Mouse (Mus musculus) embryo, embryonic 10.5 days (tissue): Measurements from ENCODE around the gene Hist1h4d.

Experiments
- DNase-seq: peaks from one replicate; pipeline ENCODE4 v3.0.0-alpha.2; 2015; ENCODE audit warnings: low spot score

Gene Hist1h4d

DNA sequence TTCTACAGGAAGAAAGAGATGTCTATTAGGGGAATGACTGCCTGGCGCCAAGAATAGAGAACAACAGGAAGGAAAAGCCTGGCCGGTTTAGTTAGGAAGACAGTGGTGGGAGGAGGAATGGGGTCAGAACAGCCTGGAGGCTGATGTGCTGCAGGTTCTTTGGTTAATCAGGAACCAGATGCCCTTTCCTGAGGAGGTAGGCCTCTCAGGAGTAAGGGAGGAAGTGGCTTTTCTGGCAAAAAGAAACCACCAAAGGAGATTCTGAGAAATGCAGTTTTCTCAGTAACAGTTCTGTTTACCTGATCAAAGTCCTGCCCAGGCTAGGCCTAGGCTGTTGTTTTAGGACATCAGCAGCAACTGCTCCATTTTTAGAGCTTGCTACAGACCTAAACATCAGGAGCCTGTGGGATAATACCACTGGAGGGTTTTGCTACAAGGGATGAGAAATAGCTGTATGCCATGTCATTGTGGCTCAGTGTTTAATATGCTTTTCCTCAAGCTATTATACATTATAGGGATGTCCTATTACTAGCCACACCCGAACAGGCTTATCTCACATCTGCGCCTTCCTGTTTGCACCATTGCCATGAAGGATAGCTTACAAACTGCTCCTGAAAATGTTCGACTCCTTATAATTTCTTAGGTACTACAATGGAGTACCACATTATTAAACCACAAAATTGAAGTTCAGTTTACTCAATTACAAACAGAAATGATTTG is 11.8 kb downstream of the Hist1h4d start:
- DNase-seq = no peak

DNA sequence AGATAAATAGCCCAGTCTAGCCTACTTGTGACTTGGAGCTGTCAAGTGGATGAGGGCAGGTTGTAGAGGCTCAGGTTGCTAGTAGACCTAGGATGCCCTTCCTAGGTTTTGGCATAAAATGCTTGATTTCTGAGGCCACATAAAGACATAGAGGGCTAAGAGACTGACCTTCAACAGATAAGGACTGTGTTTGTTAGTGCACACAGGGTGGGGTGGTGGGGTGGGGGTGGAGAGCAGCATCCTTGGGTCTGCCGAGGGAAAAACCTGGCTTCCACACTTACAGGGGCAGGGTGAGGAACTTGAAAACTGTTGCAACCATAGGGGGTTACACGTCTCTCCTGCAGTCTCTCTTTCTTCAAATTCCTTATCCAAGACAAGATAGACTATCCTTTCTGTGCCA is 13.8 kb downstream of the Hist1h4d start:
- no peak for DNase-seq

DNA sequence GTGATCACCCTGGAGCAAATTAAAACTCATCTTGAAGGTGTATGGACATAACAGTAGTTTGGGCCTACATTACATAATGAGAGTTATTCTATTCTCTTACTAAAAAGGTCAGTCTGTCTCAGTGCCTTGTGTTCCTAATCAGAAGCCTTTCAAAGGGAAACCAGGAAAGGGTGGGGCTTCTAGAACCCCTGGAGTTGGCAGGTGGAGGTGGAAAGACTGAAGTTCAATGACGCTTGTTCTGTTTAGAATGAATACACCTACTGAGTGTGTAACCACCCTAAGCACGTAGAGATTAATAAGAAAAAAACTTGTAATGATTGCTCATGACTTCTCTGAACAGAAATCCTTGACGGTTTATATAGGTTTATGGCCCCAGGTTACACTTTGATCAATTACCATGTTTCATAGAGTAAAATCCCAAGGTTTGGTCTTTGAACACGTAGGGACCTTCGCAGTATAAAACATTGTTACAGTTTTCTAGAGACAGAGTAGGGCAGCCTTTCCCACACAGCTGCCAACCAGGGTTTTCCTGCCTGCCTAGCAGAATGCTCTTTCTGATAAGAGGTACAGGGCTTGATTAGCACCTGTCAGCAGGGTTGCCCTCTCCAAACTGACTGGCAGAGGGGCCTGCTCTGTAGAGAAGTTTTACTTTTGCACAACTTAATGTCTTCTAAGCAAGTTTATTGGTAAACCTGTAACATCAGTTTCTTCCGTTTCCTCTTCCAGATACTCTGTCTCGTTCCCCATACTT is 14.4 kb downstream of the Hist1h4d start:
- no peak for DNase-seq

DNA sequence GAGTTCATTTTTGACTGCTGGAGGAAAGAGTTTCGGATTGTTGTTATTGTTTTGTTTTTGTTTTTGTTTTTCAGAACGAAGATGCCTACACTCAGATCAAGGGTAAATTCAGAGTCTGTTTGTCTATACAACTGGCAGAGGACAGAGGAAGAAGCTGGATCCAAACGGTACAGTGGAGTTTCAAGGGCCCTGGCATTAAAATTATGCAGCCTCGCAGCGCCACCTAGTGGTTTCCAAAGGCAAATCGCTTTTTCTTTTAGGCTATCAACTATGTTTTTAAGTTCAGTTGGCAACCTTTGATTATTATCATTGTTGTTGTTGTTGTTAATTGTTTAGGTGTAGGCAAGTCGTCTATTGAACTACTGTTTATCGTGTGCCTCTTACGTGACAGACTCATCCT is 16.6 kb downstream of the Hist1h4d start:
- peak; percentile 88 for DNase-seq

DNA sequence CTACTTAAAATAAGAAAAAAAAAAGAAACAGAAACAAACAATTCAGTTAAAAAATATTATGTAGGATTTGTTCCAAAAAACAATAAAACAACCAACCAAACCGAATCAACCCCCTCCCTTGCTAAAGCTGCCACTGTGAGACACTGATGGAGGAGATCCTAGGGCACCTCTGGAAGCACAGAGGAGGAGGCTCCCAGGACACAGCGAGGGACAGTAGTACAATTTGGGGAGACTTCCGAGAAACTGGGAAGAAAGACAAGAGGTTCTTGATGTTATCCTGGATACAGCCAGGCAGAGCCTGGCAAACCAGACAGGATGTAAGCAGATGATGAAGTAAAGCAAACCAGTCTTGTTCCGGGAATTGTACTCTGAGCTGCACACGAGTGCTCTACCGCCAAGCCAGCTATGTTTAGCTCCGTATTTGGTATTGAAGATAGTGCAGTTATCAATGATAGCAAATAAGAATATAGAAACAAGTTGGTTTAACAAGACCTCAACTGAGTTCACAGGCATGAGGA is 21.8 kb downstream of the Hist1h4d start:
- no peak for DNase-seq

DNA sequence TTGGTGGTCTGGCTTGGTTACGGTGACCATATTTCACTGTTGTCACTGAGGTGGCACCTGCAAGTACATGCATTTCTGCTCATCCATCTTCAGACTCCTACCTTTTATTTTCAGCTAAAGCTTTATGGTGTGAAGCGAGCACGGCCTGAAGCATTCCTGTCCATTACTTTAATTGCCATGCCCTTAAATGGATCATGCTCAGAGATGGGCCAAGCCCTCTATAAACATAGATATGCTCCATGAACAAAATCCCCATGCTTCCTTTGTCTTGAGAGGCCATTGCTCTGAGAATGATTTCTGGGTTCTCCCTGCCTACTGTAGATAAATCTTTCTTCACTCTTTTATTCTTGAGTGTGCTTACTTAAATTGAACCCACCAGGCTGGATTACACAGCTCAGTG is 23.1 kb downstream of the Hist1h4d start:
- no peak for DNase-seq

DNA sequence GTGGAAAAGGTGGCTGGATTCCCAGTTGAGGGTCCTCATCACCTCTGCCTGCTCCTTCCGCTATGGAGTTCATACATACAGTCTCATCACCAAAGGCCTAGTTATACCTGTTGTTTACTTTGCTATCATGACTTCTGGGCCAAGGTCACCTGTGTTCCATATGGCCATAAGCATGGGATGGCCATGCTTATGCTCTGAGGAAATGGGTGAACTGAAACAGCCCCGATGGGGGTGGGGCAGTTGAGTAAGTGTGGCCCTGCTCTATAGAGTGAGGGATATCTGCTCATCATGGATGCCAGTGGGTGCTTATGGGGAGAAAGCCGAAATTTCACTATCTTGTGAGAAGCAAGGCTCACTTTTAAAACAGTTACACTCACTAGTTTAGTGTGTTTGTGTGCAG is 23.7 kb downstream of the Hist1h4d start:
- no peak for DNase-seq

DNA sequence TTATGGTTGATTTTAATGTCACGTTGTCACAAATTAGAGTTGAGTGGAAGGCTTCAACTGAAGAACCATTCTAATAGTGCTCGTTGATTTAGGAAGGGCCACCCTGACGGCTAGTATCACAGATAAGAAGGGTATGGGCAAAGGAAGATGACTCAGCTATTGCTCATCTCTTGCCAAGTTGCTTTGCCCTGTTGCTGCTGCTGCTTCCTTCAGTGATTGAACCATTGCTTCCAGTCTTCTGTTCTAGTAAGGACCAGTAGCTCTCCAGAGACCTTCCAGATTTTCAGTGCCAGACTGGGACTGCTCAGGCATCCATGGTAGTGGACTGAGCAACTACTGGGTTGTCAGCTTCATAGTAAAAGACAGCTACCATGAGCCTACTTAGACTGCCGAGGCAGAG is 27.8 kb downstream of the Hist1h4d start:
- DNase-seq = no peak

DNA sequence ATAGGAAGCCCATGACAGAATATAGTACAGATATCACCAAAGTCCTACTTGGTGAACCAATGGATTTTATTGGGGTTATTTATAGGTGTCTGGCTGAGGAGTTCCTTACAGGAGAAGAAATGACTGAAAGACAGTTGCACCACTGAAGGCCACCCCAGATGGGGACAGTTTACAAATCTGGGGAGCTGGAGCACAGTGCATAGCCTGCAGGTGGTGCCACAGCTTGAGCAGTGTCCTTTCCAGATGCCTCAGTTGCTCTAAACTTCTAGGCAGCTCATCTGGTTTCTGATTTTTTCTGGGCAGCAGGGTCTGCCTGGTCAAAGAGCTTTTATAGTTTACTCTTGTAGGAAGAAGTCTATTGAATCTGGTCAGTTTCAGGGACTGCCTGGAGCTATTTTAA is 28.4 kb downstream of the Hist1h4d start:
- no peak for DNase-seq

DNA sequence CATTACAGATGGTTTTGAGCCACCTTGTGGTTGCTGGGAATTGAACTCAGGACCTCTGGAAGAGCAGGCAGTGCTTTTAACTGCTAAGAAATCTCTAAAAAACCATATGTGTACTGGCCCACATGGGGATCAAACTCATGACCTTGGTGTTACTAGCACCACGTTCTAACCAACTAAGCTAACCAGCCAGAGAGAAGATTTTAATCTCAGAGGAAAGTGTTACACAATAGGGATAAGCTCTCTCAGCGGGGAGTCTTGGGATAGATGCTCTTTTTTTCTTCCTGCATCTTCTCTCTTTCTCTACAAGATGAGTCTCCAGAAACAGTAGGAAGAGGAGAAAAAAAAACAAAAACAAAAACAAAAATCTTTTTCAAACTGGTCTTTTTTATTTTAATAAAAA is 29.0 kb downstream of the Hist1h4d start:
- DNase-seq = no peak

DNA sequence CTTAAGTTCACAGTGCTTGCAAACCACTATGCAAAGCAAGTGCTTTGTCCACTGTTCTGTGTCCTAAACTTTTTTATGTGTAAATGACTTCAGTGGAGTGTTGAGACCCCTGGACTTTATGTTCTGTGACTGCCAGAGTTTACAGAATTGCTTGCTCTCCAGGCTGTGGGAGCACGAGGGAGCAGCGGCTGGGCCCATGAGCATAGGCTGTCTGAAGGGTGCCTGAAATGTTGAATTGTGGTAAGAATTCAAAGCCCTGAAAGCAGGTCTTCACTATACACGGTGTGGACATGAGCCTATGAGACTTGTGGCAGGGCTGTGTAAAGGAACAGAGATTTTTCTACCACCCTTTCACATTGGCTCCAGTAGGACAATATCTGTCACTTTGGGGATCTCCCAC is 30.2 kb downstream of the Hist1h4d start:
- DNase-seq = no peak

DNA sequence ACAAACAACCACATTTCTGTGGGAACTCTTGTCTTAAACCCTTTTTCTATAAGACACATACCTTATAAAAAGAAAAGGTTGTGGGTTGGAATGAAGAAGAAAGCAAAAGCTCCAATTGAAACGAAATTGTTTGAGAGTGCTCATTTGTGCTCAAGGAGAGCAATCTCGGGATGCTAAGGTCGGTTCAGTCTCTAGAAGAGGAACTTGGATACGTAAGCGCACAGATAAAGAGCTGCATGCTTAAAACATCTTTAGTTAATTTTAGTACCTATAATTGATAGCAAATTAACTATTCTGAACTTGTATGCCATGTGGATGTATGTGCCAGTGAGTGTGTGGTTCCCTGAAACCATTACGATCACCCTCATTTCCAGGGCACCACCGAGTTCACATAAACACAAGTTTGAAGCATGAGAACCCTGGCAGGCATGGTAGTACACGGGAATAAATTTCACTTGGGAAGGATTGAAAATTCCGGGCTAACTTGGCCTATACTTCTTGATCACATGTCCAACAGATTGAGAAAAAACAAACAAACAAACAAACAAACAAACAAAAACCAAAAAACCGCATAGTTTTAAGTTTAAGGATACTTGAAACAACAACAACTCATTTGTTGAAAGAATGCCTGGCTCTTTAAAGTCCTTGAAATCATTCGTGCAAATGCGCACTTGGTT is 38.8 kb downstream of the Hist1h4d start:
- DNase-seq = peak; percentile 39

DNA sequence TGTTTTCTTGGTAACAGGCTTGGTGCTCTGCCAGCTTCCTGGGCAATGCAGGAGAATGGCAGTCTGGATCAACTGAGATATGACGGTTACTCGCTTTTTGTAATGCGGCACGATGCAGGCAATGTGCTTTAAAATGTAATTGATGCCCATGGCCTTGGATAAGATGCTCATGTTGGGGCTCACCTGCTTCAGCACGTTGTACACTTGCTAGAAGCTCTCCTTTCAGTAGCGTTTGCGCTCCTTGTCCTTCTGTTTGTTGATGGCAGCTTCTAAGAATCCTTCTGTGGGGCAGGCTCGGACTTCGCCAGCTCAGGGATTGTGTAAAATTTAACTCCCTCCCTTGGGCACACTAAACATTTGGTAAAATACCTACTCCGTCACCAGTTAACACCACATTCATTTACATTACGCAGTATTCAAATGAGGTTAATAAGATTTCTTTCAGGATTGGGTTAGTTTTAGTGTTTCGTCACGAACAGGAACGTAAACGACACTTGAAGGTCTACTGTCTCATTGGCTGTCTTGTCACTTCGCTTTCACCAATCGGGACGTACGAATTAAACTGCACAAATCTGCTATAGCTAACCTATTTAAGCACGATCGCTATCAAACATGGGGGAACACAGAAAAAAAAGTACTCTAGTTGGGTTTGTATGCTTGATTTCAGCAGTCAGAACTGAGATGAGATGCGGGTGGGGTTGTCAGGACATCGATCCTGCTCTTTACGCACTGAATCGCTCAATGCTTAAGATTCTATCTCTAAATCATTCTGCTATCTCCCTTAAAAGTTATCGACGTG is 39.5 kb downstream of the Hist1h4d start, which contains the start of gene Hist1h2be:
TSS of gene Hist1h2be (minus strand) at position 392 of the 799 bp plus-strand sequence.
- peak; percentile 95 for DNase-seq

DNA sequence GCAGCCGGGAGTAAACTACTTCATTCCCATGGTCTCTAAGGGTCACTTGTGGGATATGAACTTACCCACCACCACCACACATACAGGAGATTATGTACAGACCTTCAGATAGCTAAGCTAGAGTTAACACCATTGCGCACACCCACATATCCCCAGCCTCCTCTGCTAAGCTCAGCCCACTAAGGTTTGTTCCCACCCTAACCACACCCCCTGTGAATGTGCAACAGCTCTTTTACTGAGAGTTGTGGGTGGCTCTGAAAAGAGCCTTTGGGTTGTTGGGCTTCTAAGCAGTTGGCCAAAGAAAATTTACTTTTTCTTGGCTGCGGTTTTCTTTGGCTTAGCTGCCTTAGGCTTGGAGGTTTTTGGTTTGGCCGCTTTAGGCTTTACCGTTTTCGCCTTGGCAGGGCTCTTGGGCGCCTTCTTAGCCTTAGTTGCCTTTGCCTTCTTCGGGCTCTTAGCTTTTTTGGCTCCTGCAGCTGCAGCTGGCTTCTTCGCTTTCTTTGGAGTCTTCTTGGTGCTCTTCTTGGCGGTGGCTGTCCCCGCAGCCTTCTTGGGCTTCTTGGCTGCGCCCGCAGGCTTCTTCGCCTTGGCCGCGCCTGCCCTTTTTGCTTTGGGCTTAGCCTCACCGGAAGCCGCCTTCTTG is 40.3 kb downstream of the Hist1h4d start:
- DNase-seq = no peak

DNA sequence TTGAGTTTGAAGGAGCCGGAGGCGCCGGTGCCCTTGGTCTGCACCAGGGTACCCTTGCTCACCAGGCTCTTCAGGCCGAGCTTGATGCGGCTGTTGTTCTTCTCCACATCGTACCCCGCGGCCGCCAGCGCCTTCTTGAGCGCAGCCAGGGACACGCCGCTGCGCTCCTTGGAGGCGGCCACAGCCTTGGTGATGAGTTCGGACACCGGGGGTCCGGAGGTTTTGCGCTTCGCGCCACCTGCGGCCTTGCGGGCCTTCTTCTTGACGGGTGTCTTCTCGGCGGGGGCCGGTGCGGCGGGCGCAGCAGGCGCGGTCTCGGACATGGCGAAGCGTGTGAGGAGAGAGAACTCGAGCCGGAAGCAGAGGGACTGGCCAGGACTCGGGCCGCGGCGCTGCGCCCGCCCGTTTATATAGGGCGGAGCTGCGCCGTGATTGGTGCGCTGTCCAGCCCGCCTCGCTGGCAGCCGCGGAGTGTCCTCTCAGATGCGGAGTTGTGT is 40.8 kb downstream of the Hist1h4d start, which contains the start of gene Hist1h1e:
TSS of gene Hist1h1e (minus strand) at position 384 of the 497 bp plus-strand sequence.
- peak; percentile 93 for DNase-seq

DNA sequence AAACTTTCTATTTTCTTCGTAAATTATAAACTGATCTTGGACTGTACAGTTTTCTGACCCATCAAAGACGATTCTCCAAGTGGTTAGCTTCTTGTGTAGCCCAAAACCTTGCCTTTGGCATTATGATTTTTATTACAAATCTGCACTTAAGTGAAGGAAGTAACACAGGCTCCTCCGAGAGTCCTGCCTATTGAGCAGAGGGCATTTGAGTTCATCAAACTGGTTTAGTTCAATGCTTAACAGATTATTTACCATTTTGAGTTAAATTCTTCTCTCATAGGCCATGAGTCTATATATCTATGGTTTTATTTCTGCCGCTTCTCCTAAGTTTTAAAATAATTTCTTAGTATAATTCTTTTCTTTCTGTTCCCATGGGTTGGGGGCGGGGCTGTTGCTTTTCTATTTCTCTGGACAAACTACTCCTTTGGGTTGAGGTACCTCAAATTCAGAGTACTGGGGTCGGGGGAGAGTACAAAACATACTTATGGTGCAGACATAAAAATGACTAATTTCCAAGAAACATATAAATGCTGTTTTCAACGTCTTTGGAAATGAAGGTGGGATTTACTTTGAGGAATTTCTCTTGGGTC is 41.6 kb downstream of the Hist1h4d start:
- DNase-seq = peak; percentile 59

DNA sequence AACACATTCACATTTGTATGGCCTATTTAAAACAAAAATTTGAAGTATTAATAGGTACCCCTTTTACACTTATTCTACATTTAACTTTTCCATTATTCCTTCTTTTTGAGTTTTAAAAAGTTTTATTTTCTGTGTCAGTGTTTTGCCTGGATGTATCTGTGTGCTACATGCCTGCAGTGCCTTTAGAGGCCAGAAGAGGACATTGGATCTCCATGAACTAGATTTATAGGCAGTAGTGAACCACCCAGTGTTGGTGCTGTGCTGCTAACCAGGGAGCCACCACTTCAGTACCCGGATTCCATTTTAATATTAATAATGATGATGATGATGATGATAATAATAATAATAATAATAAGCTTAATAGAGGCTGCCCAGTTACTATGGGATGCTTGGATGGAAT is 49.3 kb downstream of the Hist1h4d start:
- peak; percentile 23 for DNase-seq
